Mouse (Mus musculus) neutrophil, adult 5-6 weeks (primary cell): ENCODE data around the gene Zfp764. TPM values are rescaled to one million over a fixed set of nuclear protein-coding genes. Genes with fewer than 3 reads are reported as not detected.
"Not testable (repeated sequence)": the region's sequence is repeated elsewhere in the genome, so short reads cannot be mapped to it uniquely, and the experiment has no call there.

Source experiments
- ATAC-seq: fragments of 151-379, 151-347 bp; 2 replicates; pipeline ENCODE4 v1.8.0; 2017; ENCODE audit warnings: mild to moderate bottlenecking, moderate TSS enrichment; ENCODE audit not compliant: insufficient number of reproducible peaks, poor library complexity, low FRiP score, severe bottlenecking; ENCODE audit errors: extremely low read depth
- total RNA-seq: library from RNA; stranded (forward); fragments of 200-1000 nt; gene quantifications from 2 replicates; pipeline ENCODE4 v1.2.3, GENCODE M21; 2017

Zfp764 gene
- total RNA-seq, 1 experiment from 2014 or later: 24.2 TPM

- peak; percentile 98 for ATAC-seq
Observed at GRCm38 (mm10) chr7:127393157-127393943, 13.3 kb downstream of the Zfp764 start, which contains the start of gene E430018J23Rik. Gene E430018J23Rik (minus strand): TSS chr7:127393629.

GRCm38 (mm10) chr7:127392251-127392824, 14.3 kb downstream of the Zfp764 start:
- ATAC-seq: no peak

- ATAC-seq: no peak
Observed at GRCm38 (mm10) chr7:127391538-127391937, 15.1 kb downstream of the Zfp764 start.

- ATAC-seq: no peak
Observed at GRCm38 (mm10) chr7:127390306-127390705, 16.3 kb downstream of the Zfp764 start.

- not testable (repeated sequence) for ATAC-seq
Observed at GRCm38 (mm10) chr7:127388201-127388600, 18.4 kb downstream of the Zfp764 start.

GRCm38 (mm10) chr7:127386641-127387392, 19.8 kb downstream of the Zfp764 start, which contains the start of gene 9130019O22Rik:
Gene 9130019O22Rik (minus strand): TSS chr7:127387166.
- peak; percentile 84 for ATAC-seq

- not testable (repeated sequence) for ATAC-seq
Observed at GRCm38 (mm10) chr7:127385560-127385959, 21.1 kb downstream of the Zfp764 start.

- no peak for ATAC-seq
Observed at GRCm38 (mm10) chr7:127378310-127378921, 28.2 kb downstream of the Zfp764 start.

GRCm38 (mm10) chr7:127375271-127376245, 31.1 kb downstream of the Zfp764 start, which contains the start of gene Zfp747:
Gene Zfp747 (minus strand): TSS chr7:127376050.
- peak; percentile 95 for ATAC-seq

GRCm38 (mm10) chr7:127371870-127372269, 34.8 kb downstream of the Zfp764 start:
- not testable (repeated sequence) for ATAC-seq

GRCm38 (mm10) chr7:127371213-127371612, 35.4 kb downstream of the Zfp764 start:
- no peak for ATAC-seq

GRCm38 (mm10) chr7:127366249-127366648, 40.4 kb downstream of the Zfp764 start:
- ATAC-seq: no peak

GRCm38 (mm10) chr7:127364166-127364565, 42.5 kb downstream of the Zfp764 start:
- ATAC-seq: no peak

- ATAC-seq: no peak
Observed at GRCm38 (mm10) chr7:127363475-127363921, 43.1 kb downstream of the Zfp764 start.

- peak; percentile 71; the same call in 1 of the 2 replicates for ATAC-seq
Observed at GRCm38 (mm10) chr7:127362418-127362817, 44.2 kb downstream of the Zfp764 start.

- ATAC-seq: no peak
Observed at GRCm38 (mm10) chr7:127361449-127361848, 45.2 kb downstream of the Zfp764 start.

GRCm38 (mm10) chr7:127360265-127360664, 46.4 kb downstream of the Zfp764 start:
- no peak for ATAC-seq

- ATAC-seq: no peak
Observed at GRCm38 (mm10) chr7:127358472-127358871, 48.1 kb downstream of the Zfp764 start.
